Mouse (Mus musculus): ENCODE measurements around the gene 9330159F19Rik.

The 9330159F19Rik gene

GRCm38 (mm10) chr10:29211453-29211852 is at the start of gene 9330159F19Rik:
Gene 9330159F19Rik, plus strand, starts transcription at chr10:29211606.
- no peak for DNase-seq (ENCODE audit: low spot score in 2 of 2)

GRCm38 (mm10) chr10:29161664-29162063 is 49.7 kb upstream of the 9330159F19Rik start:
- no peak for DNase-seq (ENCODE audit: low spot score in 2 of 2)

GRCm38 (mm10) chr10:29173778-29174177 is 37.6 kb upstream of the 9330159F19Rik start:
- DNase-seq (ENCODE audit: low spot score in 2 of 2), result no peak

GRCm38 (mm10) chr10:29175656-29176055 is 35.8 kb upstream of the 9330159F19Rik start:
- no peak for DNase-seq (ENCODE audit: low spot score in 2 of 2)

- no peak for DNase-seq (ENCODE audit: low spot score in 2 of 2)
Measured at GRCm38 (mm10) chr10:29176881-29177280, 34.5 kb upstream of the 9330159F19Rik start.

GRCm38 (mm10) chr10:29178003-29178402 is 33.4 kb upstream of the 9330159F19Rik start:
- no peak for DNase-seq (ENCODE audit: low spot score in 2 of 2)

GRCm38 (mm10) chr10:29180210-29180609 is 31.2 kb upstream of the 9330159F19Rik start:
- DNase-seq (ENCODE audit: low spot score in 2 of 2), result no peak

- DNase-seq (ENCODE audit: low spot score in 2 of 2), result no peak
Measured at GRCm38 (mm10) chr10:29181046-29181445, 30.4 kb upstream of the 9330159F19Rik start.

GRCm38 (mm10) chr10:29193769-29194168 is 17.6 kb upstream of the 9330159F19Rik start:
- no peak for DNase-seq (ENCODE audit: low spot score in 2 of 2)

- peak in 1 of 2 experiments; percentile 13 for DNase-seq (ENCODE audit: low spot score in 2 of 2)
Measured at GRCm38 (mm10) chr10:29196811-29197210, 14.6 kb upstream of the 9330159F19Rik start.

GRCm38 (mm10) chr10:29198642-29199041 is 12.8 kb upstream of the 9330159F19Rik start, which contains the start of gene Gm49353:
Gene Gm49353, plus strand, starts transcription at chr10:29198954.
- DNase-seq (ENCODE audit: low spot score in 2 of 2), result no peak

- no peak for DNase-seq (ENCODE audit: low spot score in 2 of 2)
Measured at GRCm38 (mm10) chr10:29199835-29200234, 11.6 kb upstream of the 9330159F19Rik start.

GRCm38 (mm10) chr10:29200609-29201008 is 10.8 kb upstream of the 9330159F19Rik start:
- no peak for DNase-seq (ENCODE audit: low spot score in 2 of 2)

- DNase-seq (ENCODE audit: low spot score in 2 of 2), result no peak
Measured at GRCm38 (mm10) chr10:29206730-29207129, 4.7 kb upstream of the 9330159F19Rik start.

- DNase-seq (ENCODE audit: low spot score in 2 of 2), result no peak
Measured at GRCm38 (mm10) chr10:29208735-29209134, 2.7 kb upstream of the 9330159F19Rik start.

GRCm38 (mm10) chr10:29213534-29214100 is 2.2 kb downstream of the 9330159F19Rik start:
- no peak for DNase-seq (ENCODE audit: low spot score in 2 of 2)

GRCm38 (mm10) chr10:29216957-29217356 is 5.6 kb downstream of the 9330159F19Rik start:
- DNase-seq (ENCODE audit: low spot score in 2 of 2), result no peak

GRCm38 (mm10) chr10:29217451-29217850 is 6.0 kb downstream of the 9330159F19Rik start:
- DNase-seq (ENCODE audit: low spot score in 2 of 2), result no peak

- DNase-seq (ENCODE audit: low spot score in 2 of 2), result no peak
Measured at GRCm38 (mm10) chr10:29225329-29225728, 13.9 kb downstream of the 9330159F19Rik start.

- DNase-seq (ENCODE audit: low spot score in 2 of 2), result no peak
Measured at GRCm38 (mm10) chr10:29231208-29231607, 19.8 kb downstream of the 9330159F19Rik start.

Measured in spleen, postnatal 10 days (tissue).